Mouse (Mus musculus): Measurements from ENCODE around the gene Letm1. TPM values are rescaled to one million over a fixed set of nuclear protein-coding genes. Genes with fewer than 3 reads are reported as not detected.

The Letm1 gene
- polyA plus RNA-seq, 1 experiment from 2014 or later = 39.1 TPM

- Histone ChIP-seq H3K27me3 (replicated peaks; ENCODE audit: insufficient read depth, low read length) (no peaks in the 10 kb centered on the region), H3K4me1 (ENCODE audit: insufficient read depth, low read depth, low read length) (peaks cover 33% of the 10 kb centered on the region), H3K9me3 (ENCODE audit: low read length) (no peaks in the 10 kb centered on the region), H3K4me3 (ENCODE audit: low read depth, low read length) (no peak overlapping the region), H3K9ac (replicated peaks; ENCODE audit: low read depth) (no peak overlapping the region), H3K36me3 (ENCODE audit: insufficient read depth, low read length) (no peaks in the 10 kb centered on the region), H3K27ac (ENCODE audit: low read length) (peak overlapping the region; percentile 80), H3K4me2 (replicated peaks; ENCODE audit: low read depth, low read length) (no peak overlapping the region)
- TF ChIP-seq CTCF (IDR thresholded peaks at IDR 0.05) (no peak), EP300 (IDR thresholded peaks at IDR 0.05) (0 out of 2 replicates have a peak, but pooled peaks have one; percentile 54)
- 33% methylated on average over 4 of the region's 4 CpGs for WGBS
- DNase-seq (ENCODE audit: low spot score) (peak; percentile 83), ATAC-seq (peak; percentile 58)
These were observed 75.5 kb downstream of the Letm1 start for GRCm38 (mm10) chr5:33707163-33707562.

DNA sequence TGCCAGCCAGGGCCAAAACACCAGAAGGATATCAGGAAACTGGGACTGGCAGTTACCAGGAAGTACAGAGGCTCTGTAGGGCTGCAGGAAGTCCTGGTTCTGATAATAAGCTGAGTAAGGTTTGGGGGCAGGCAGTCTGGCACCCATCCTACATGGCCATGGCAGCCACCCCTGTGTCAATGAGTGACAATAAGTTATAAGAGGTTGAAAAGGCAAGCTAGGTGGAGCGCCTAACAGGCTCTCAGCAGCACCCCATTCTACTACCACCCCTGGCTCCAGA is 76.3 kb downstream of the Letm1 start:
- Histone ChIP-seq H3K9me3 (ENCODE audit: low read length) (no peaks in the 10 kb centered on the region), H3K27ac (ENCODE audit: low read length) (peak overlapping the region; percentile 79), H3K36me3 (ENCODE audit: insufficient read depth, low read length) (no peaks in the 10 kb centered on the region), H3K4me2 (replicated peaks; ENCODE audit: low read depth, low read length) (no peak overlapping the region), H3K4me1 (ENCODE audit: insufficient read depth, low read depth, low read length) (peaks cover 38% of the 10 kb centered on the region), H3K27me3 (replicated peaks; ENCODE audit: insufficient read depth, low read length) (no peaks in the 10 kb centered on the region), H3K9ac (replicated peaks; ENCODE audit: low read depth) (no peak overlapping the region), H3K4me3 (ENCODE audit: low read depth, low read length) (no peak overlapping the region)
- ATAC-seq = no peak
- DNase-seq (ENCODE audit: low spot score) = no peak
- peak; percentile 55 for TF ChIP-seq EP300 (IDR thresholded peaks at IDR 0.05)
- no peak for TF ChIP-seq CTCF (IDR thresholded peaks at IDR 0.05)
- 74% methylated on average over 1 of the region's 1 CpGs for WGBS

DNA sequence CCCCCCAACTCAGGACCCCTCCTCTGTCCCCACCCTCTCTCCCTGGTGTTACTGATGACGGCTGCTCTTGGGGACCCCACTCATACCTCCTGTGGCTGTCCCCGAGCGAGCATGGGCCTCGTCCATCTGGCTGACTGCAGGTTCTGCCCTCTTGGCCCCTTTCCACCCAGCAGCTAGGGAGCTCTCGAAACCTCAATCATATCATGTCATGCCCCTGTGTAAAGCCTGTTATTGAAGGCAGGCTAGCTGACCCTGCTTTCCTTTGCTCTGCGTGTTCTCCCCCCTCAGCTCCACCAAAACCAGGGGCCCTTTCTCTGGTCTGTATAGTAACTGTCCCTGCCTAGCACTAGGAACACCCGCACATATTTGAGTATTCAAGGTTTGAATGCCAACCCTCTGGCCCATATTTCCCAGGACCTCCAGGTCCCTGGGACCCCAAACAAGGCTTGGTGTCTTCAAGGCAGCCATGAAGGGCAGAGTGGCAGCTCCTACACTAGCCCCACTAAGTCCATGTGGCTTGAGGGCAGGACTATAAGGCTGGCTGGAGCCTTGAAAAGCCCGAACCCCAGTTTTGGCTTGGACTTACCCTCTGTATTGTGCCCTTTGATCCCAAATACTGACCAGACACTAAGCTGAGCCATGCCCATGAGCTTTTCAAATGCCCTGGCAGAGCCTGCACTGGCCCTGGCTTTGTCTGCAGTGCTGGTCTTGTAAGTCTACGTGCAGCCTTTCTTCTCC is 76.8 kb downstream of the Letm1 start:
- H3K9me3 ChIP-seq (ENCODE audit: low read length) = no peaks in the 10 kb centered on the region
- H3K4me1 ChIP-seq (ENCODE audit: insufficient read depth, low read depth, low read length) = peaks cover 43% of the 10 kb centered on the region
- no peak overlapping the region for H3K9ac ChIP-seq (replicated peaks; ENCODE audit: low read depth)
- no peaks in the 10 kb centered on the region for H3K27me3 ChIP-seq (replicated peaks; ENCODE audit: insufficient read depth, low read length)
- 34% methylated on average over 8 of the region's 9 CpGs for WGBS
- no peaks in the 10 kb centered on the region for H3K36me3 ChIP-seq (ENCODE audit: insufficient read depth, low read length)
- peak overlapping the region; percentile 79 for H3K27ac ChIP-seq (ENCODE audit: low read length)
- DNase-seq (ENCODE audit: low spot score) = no peak
- H3K4me2 ChIP-seq (replicated peaks; ENCODE audit: low read depth, low read length) = 0 out of 2 replicates have a peak overlapping the region, but pooled peaks have one; percentile 11
- no peak for ATAC-seq
- TF ChIP-seq EP300 (IDR thresholded peaks at IDR 0.05) (no peak), CTCF (IDR thresholded peaks at IDR 0.05) (no peak)
- H3K4me3 ChIP-seq (ENCODE audit: low read depth, low read length) = no peak overlapping the region

GRCm38 (mm10) chr5:33704945-33705611 is 77.5 kb downstream of the Letm1 start:
- no peak overlapping the region for H3K9ac ChIP-seq (replicated peaks; ENCODE audit: low read depth)
- TF ChIP-seq EP300 (IDR thresholded peaks at IDR 0.05) = no peak
- no peak for TF ChIP-seq CTCF (IDR thresholded peaks at IDR 0.05)
- H3K4me3 ChIP-seq (ENCODE audit: low read depth, low read length) = no peak overlapping the region
- H3K9me3 ChIP-seq (ENCODE audit: low read length) = no peaks in the 10 kb centered on the region
- DNase-seq (ENCODE audit: low spot score) = no peak
- no peaks in the 10 kb centered on the region for H3K36me3 ChIP-seq (ENCODE audit: insufficient read depth, low read length)
- 0 out of 2 replicates have a peak overlapping the region, but pooled peaks have one; percentile 11 for H3K4me2 ChIP-seq (replicated peaks; ENCODE audit: low read depth, low read length)
- ATAC-seq = peak; percentile 25
- 15% methylated on average over 10 of the region's 11 CpGs for WGBS
- peak overlapping the region; percentile 79 for H3K27ac ChIP-seq (ENCODE audit: low read length)
- H3K4me1 ChIP-seq (ENCODE audit: insufficient read depth, low read depth, low read length) = peaks cover 50% of the 10 kb centered on the region
- no peaks in the 10 kb centered on the region for H3K27me3 ChIP-seq (replicated peaks; ENCODE audit: insufficient read depth, low read length)

- no peaks in the 10 kb centered on the region for H3K36me3 ChIP-seq (ENCODE audit: insufficient read depth, low read length)
- no peaks in the 10 kb centered on the region for H3K9me3 ChIP-seq (ENCODE audit: low read length)
- no peak for DNase-seq (ENCODE audit: low spot score)
- no peak overlapping the region for H3K27ac ChIP-seq (ENCODE audit: low read length)
- 57% methylated on average over 8 of the region's 8 CpGs for WGBS
- H3K9ac ChIP-seq (replicated peaks; ENCODE audit: low read depth) = no peak overlapping the region
- no peak for TF ChIP-seq CTCF (IDR thresholded peaks at IDR 0.05)
- TF ChIP-seq EP300 (IDR thresholded peaks at IDR 0.05) = no peak
- peaks cover 52% of the 10 kb centered on the region for H3K4me1 ChIP-seq (ENCODE audit: insufficient read depth, low read depth, low read length)
- no peak for ATAC-seq
- no peak overlapping the region for H3K4me2 ChIP-seq (replicated peaks; ENCODE audit: low read depth, low read length)
- H3K4me3 ChIP-seq (ENCODE audit: low read depth, low read length) = no peak overlapping the region
- H3K27me3 ChIP-seq (replicated peaks; ENCODE audit: insufficient read depth, low read length) = no peaks in the 10 kb centered on the region
These were observed 78.6 kb downstream of the Letm1 start for GRCm38 (mm10) chr5:33703999-33704398.

DNA sequence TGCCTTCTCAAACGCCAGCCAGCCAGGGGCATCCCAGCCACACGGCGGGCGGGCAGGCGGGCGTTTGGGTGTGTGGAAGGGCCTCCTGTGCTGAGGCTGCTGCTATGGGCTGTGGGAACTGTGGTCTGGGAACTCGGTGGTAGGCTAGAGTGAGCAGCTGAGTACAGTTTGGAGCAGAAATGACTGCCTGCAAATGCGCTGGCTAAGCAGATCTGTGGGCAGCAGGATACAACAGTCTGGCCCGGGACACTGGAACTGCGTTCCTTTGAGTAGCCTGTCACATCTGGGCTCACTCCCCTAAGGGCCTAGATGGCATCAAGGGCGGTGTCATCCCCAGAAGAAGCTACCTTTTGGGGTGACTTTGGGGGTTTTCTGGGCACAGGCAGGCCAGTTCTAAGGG is 80.8 kb downstream of the Letm1 start:
- no peaks in the 10 kb centered on the region for H3K36me3 ChIP-seq (ENCODE audit: insufficient read depth, low read length)
- H3K27ac ChIP-seq (ENCODE audit: low read length) = 0 out of 2 replicates have a peak overlapping the region, but pooled peaks have one; percentile 5
- ATAC-seq = no peak
- H3K27me3 ChIP-seq (replicated peaks; ENCODE audit: insufficient read depth, low read length) = no peaks in the 10 kb centered on the region
- no peak overlapping the region for H3K4me2 ChIP-seq (replicated peaks; ENCODE audit: low read depth, low read length)
- TF ChIP-seq CTCF (IDR thresholded peaks at IDR 0.05) = no peak
- TF ChIP-seq EP300 (IDR thresholded peaks at IDR 0.05) = no peak
- H3K9me3 ChIP-seq (ENCODE audit: low read length) = no peaks in the 10 kb centered on the region
- 68% methylated on average over 11 of the region's 11 CpGs for WGBS
- H3K9ac ChIP-seq (replicated peaks; ENCODE audit: low read depth) = no peak overlapping the region
- no peak overlapping the region for H3K4me3 ChIP-seq (ENCODE audit: low read depth, low read length)
- DNase-seq (ENCODE audit: low spot score) = no peak
- H3K4me1 ChIP-seq (ENCODE audit: insufficient read depth, low read depth, low read length) = peaks cover 45% of the 10 kb centered on the region
